In genomic region chr8:110845821-110846404, GRCm38 (mm10) we compare ENCODE assay signal across 8 mouse cellular contexts. TPM values are rescaled to one million over a fixed set of nuclear protein-coding genes. Genes with fewer than 3 reads are reported as not detected.
A peak's percentile ranks its signal among the peaks of the same experiment; 100 is the strongest.
DNase-seq lines count a peak whose midpoint lies in the region; ATAC-seq lines count a peak whose summit lies in the region.

No protein-coding gene starts in this region.

- H3K9me3 ChIP-seq in erythroblast, embryonic 14.5 days (ENCODE audit: control insufficient read depth, low read length) = no peaks in the 10 kb centered on the region
- no peaks in the 10 kb centered on the region for H3K9me3 ChIP-seq in embryonic facial prominence, embryonic 10.5 days
- no peaks in the 10 kb centered on the region for H3K9me3 ChIP-seq in neural tube, embryonic 12.5 days

- H3K27me3 ChIP-seq in erythroblast, embryonic 14.5 days (ENCODE audit: control insufficient read depth) = no peaks in the 10 kb centered on the region
- H3K27me3 ChIP-seq in embryonic facial prominence, embryonic 10.5 days (replicated peaks; ENCODE audit: low read depth, poor library complexity, severe bottlenecking) = no peaks in the 10 kb centered on the region
- no peaks in the 10 kb centered on the region for H3K27me3 ChIP-seq in neural tube, embryonic 12.5 days (replicated peaks)

- peak overlapping the region; percentile 89 for H3K9ac ChIP-seq in neural tube, embryonic 12.5 days

- peaks cover 65% of the 10 kb centered on the region for H3K36me3 ChIP-seq in erythroblast, embryonic 14.5 days (ENCODE audit: control insufficient read depth)
- peaks cover 54% of the 10 kb centered on the region for H3K36me3 ChIP-seq in embryonic facial prominence, embryonic 10.5 days (replicated peaks)
- H3K36me3 ChIP-seq in neural tube, embryonic 12.5 days = peaks cover 44% of the 10 kb centered on the region

- 11% methylated on average over 17 of the region's 17 CpGs for WGBS in embryonic facial prominence, embryonic 10.5 days
- 10% methylated on average over 17 of the region's 17 CpGs for WGBS in neural tube, embryonic 12.5 days

- intact Hi-C loops in left cerebral cortex, postnatal 36 days (cut with DNase I) = loop anchor here (2.0 to 10.0 kb wide), 2 partner anchors 91 to 201 kb away; no protein-coding TSS in a partner anchor

- peaks cover 46% of the 10 kb centered on the region for H3K4me1 ChIP-seq in erythroblast, embryonic 14.5 days (ENCODE audit: control insufficient read depth)
- H3K4me1 ChIP-seq in embryonic facial prominence, embryonic 10.5 days = peaks cover 24% of the 10 kb centered on the region
- peaks cover 14% of the 10 kb centered on the region; the same call in 1 of the 2 replicates for H3K4me1 ChIP-seq in neural tube, embryonic 12.5 days

- peak overlapping the region; percentile 61 for H3K4me2 ChIP-seq in neural tube, embryonic 12.5 days (replicated peaks)

- H3K4me3 ChIP-seq in erythroblast, embryonic 14.5 days (replicated peaks) = peak overlapping the region; percentile 100
- peak overlapping the region; percentile 96 for H3K4me3 ChIP-seq in embryonic facial prominence, embryonic 10.5 days
- peak overlapping the region; percentile 87 for H3K4me3 ChIP-seq in neural tube, embryonic 12.5 days

- peak; percentile 51 for DNase-seq in A20 (ENCODE audit: low read depth, low spot score)
- DNase-seq in embryonic facial prominence, embryonic 10.5 days (ENCODE audit: low spot score) = peak; percentile 15
- no peak for DNase-seq in left cerebral cortex, postnatal 36 days (ENCODE audit: low spot score in 2 of 2)

- no peak for ATAC-seq in erythroblast, adult 5-6 weeks (replicated peaks; ENCODE audit: low FRiP score, poor library complexity, severe bottlenecking)
- peak; percentile 25 for ATAC-seq in inflammation-experienced regulatory T-cells, adult 6 months
- no peak for ATAC-seq in neural tube, embryonic 12.5 days (ENCODE audit: low FRiP score, low read depth)
- ATAC-seq in erythroid progenitor cell, adult 5-6 weeks (replicated peaks; ENCODE audit: low FRiP score, poor library complexity, severe bottlenecking) = no peak; the same call in 1 of the 2 replicates

- peak overlapping the region; percentile 99 for H3K27ac ChIP-seq in embryonic facial prominence, embryonic 10.5 days (replicated peaks)
- no peak overlapping the region for H3K27ac ChIP-seq in neural tube, embryonic 12.5 days

RNA-seq across cellular contexts. Expression of gene Cog4, which starts 0.5 kb away (rescaled TPM):
- 0.56 and 0.67 TPM in 2 replicates for polyA plus RNA-seq in erythroblast, embryonic 14.5 days (2012)
- 3.6 and 8.1 TPM in 2 replicates for total RNA-seq in erythroblast, adult 5-6 weeks (2015; ENCODE audit: low replicate concordance)
- total RNA-seq in erythroblast, adult 5-6 weeks (2017; ENCODE audit: low replicate concordance) = 25.8 and 42.4 TPM in 2 replicates
- polyA plus RNA-seq in embryonic facial prominence, embryonic 10.5 days (2016; fragmentation: Nextera tagmentation; extraction: Ambion mirVana) = 77.2 and 83.5 TPM in 2 replicates
- 10 to 100 TPM; 52.3 to 72.4 (median 53.1) TPM for polyA plus RNA-seq in inflammation-experienced regulatory T-cells, adult 6 months (2017; shearing (Covaris generic))
- polyA plus RNA-seq in neural tube, embryonic 12.5 days (2016; fragmentation: Nextera tagmentation; extraction: Ambion mirVana) = 77.0 and 77.7 TPM in 2 replicates
- total RNA-seq in left cerebral cortex, postnatal 36 days (2021) = 10 to 100 TPM; 51.7 to 61.4 TPM
- total RNA-seq in erythroid progenitor cell, adult 5-6 weeks (2015; ENCODE audit: low replicate concordance) = 18.9 and 27.4 TPM in 2 replicates
- 21.6 and 55.7 TPM in 2 replicates for total RNA-seq in erythroid progenitor cell, adult 5-6 weeks (2017; ENCODE audit: low replicate concordance)

RNA-seq across cellular contexts. Expression of gene Sf3b3, which starts 0.7 kb away (rescaled TPM):
- polyA plus RNA-seq in erythroblast, embryonic 14.5 days (2012) = 0.49 and 0.52 TPM in 2 replicates
- 28.8 and 50.5 TPM in 2 replicates for total RNA-seq in erythroblast, adult 5-6 weeks (2015; ENCODE audit: low replicate concordance)
- total RNA-seq in erythroblast, adult 5-6 weeks (2017; ENCODE audit: low replicate concordance) = 41.1 and 52.9 TPM in 2 replicates
- polyA plus RNA-seq in embryonic facial prominence, embryonic 10.5 days (2016; fragmentation: Nextera tagmentation; extraction: Ambion mirVana) = 230 and 242 TPM in 2 replicates
- polyA plus RNA-seq in inflammation-experienced regulatory T-cells, adult 6 months (2017; shearing (Covaris generic)) = 100 to 1,000 TPM in 1 of 3 experiments, 10 to 100 TPM in 2; 80.5 to 101 (median 90.8) TPM
- polyA plus RNA-seq in neural tube, embryonic 12.5 days (2016; fragmentation: Nextera tagmentation; extraction: Ambion mirVana) = 156 TPM in 2 replicates
- 10 to 100 TPM; 57.9 to 65.3 TPM for total RNA-seq in left cerebral cortex, postnatal 36 days (2021)
- total RNA-seq in erythroid progenitor cell, adult 5-6 weeks (2015; ENCODE audit: low replicate concordance) = 46.5 and 49.7 TPM in 2 replicates
- 57.1 and 60.3 TPM in 2 replicates for total RNA-seq in erythroid progenitor cell, adult 5-6 weeks (2017; ENCODE audit: low replicate concordance)

RNA-seq across cellular contexts. Expression of gene Il34, which starts 40.2 kb away (rescaled TPM):
- polyA plus RNA-seq in erythroblast, embryonic 14.5 days (2012) = not detected in 2 replicates
- not detected in 2 replicates for total RNA-seq in erythroblast, adult 5-6 weeks (2015; ENCODE audit: low replicate concordance)
- total RNA-seq in erythroblast, adult 5-6 weeks (2017; ENCODE audit: low replicate concordance) = 0.43 TPM in 1 of 2 replicates, not detected in the other
- polyA plus RNA-seq in embryonic facial prominence, embryonic 10.5 days (2016; fragmentation: Nextera tagmentation; extraction: Ambion mirVana) = 0.24 TPM in 1 of 2 replicates, not detected in the other
- not detected for polyA plus RNA-seq in inflammation-experienced regulatory T-cells, adult 6 months (2017; shearing (Covaris generic))
- 1.0 and 1.1 TPM in 2 replicates for polyA plus RNA-seq in neural tube, embryonic 12.5 days (2016; fragmentation: Nextera tagmentation; extraction: Ambion mirVana)
- 100 to 1,000 TPM; 103 to 107 TPM for total RNA-seq in left cerebral cortex, postnatal 36 days (2021)
- total RNA-seq in erythroid progenitor cell, adult 5-6 weeks (2015; ENCODE audit: low replicate concordance) = 1.3 TPM in 1 of 2 replicates, not detected in the other
- 0.91 TPM in 1 of 2 replicates, not detected in the other for total RNA-seq in erythroid progenitor cell, adult 5-6 weeks (2017; ENCODE audit: low replicate concordance)

RNA-seq across cellular contexts. Expression of gene Fuk, which starts 56.4 kb away (rescaled TPM):
- polyA plus RNA-seq in erythroblast, embryonic 14.5 days (2012) = 0.31 and 0.47 TPM in 2 replicates
- 0.58 and 3.3 TPM in 2 replicates for total RNA-seq in erythroblast, adult 5-6 weeks (2015; ENCODE audit: low replicate concordance)
- 0.68 and 0.98 TPM in 2 replicates for total RNA-seq in erythroblast, adult 5-6 weeks (2017; ENCODE audit: low replicate concordance)
- 16.2 and 16.5 TPM in 2 replicates for polyA plus RNA-seq in embryonic facial prominence, embryonic 10.5 days (2016; fragmentation: Nextera tagmentation; extraction: Ambion mirVana)
- polyA plus RNA-seq in inflammation-experienced regulatory T-cells, adult 6 months (2017; shearing (Covaris generic)) = 1 to 10 TPM; 1.4 to 2.4 (median 2.2) TPM
- polyA plus RNA-seq in neural tube, embryonic 12.5 days (2016; fragmentation: Nextera tagmentation; extraction: Ambion mirVana) = 9.9 and 11.9 TPM in 2 replicates
- 10 to 100 TPM; 17.2 to 21.7 TPM for total RNA-seq in left cerebral cortex, postnatal 36 days (2021)
- total RNA-seq in erythroid progenitor cell, adult 5-6 weeks (2015; ENCODE audit: low replicate concordance) = 0.42 TPM in 1 of 2 replicates, not detected in the other
- total RNA-seq in erythroid progenitor cell, adult 5-6 weeks (2017; ENCODE audit: low replicate concordance) = 0.51 and 1.4 TPM in 2 replicates

Comparison
In these comparisons a context has a peak if more than half of its experiments do, and no peak if none do; other contexts are left out.
1. DNase-seq: peak in A20 (single experiment) and embryonic facial prominence, embryonic 10.5 days (single experiment); none in left cerebral cortex, postnatal 36 days (0 of 2).
2. RNA of gene Cog4, which starts 0.5 kb away (polyA plus RNA-seq): 77.2 to 83.5 TPM in embryonic facial prominence, embryonic 10.5 days, 77.0 to 77.7 TPM in neural tube, embryonic 12.5 days and 52.3 to 72.4 TPM in inflammation-experienced regulatory T-cells, adult 6 months; 0.56 to 0.67 TPM in erythroblast, embryonic 14.5 days; every median in the first group is over 10 times any median in the second.
3. RNA of gene Sf3b3, which starts 0.7 kb away (polyA plus RNA-seq): 230 to 242 TPM in embryonic facial prominence, embryonic 10.5 days, 156 TPM in neural tube, embryonic 12.5 days and 80.5 to 101 TPM in inflammation-experienced regulatory T-cells, adult 6 months; 0.49 to 0.52 TPM in erythroblast, embryonic 14.5 days; every median in the first group is over 10 times any median in the second.
4. Peak in every context shown above with its lines, with median percentiles within 50 percentile points of each other: H3K4me3 ChIP-seq.